Mouse (Mus musculus): ENCODE measurements at regions not wholly inside any gene's neighbourhood (a gene's known extent, or its start where the extent isn't known, plus 50 kb on each side); places are given as distances from the start of the nearest gene placed in this dataset.

- Histone ChIP-seq H3K4me1 (ENCODE audit: control insufficient read depth in 1 of 2, insufficient read depth in 2 of 2, low read length in 2 of 2) (no peaks in the 10 kb centered on the region), H3K79me2 (ENCODE audit: control insufficient read depth, insufficient read depth, low read length, poor library complexity) (no peaks in the 10 kb centered on the region), H3K4me3 (ENCODE audit: control insufficient read depth in 1 of 2, insufficient read depth in 1 of 2, low read depth in 2 of 2, low read length in 2 of 2) (no peak overlapping the region), H3K9me3 (replicated peaks; ENCODE audit: insufficient read depth, low read length) (no peaks in the 10 kb centered on the region), H3K27ac (ENCODE audit: control insufficient read depth, low read depth, low read length) (no peak overlapping the region), H3K36me3 (ENCODE audit: control insufficient read depth in 1 of 2, insufficient read depth in 2 of 2, low read length in 2 of 2) (no peaks in the 10 kb centered on the region), H3K27me3 (ENCODE audit: control insufficient read depth in 1 of 2, insufficient read depth in 2 of 2, low read length in 2 of 2) (no peaks in the 10 kb centered on the region), H3K9ac (ENCODE audit: control insufficient read depth, low read depth, low read length, poor library complexity, severe bottlenecking) (no peak overlapping the region)
- no peak for DNase-seq (ENCODE audit: low read depth, low spot score)
- TF ChIP-seq MAFK (IDR thresholded peaks at IDR 0.05; ENCODE audit: borderline replicate concordance, low read depth, low read length): no peak
- TF ChIP-seq ELF1 (IDR thresholded peaks at IDR 0.05; ENCODE audit: low read depth, low read length): no peak
- no peak for TF ChIP-seq NELFE (IDR thresholded peaks at IDR 0.05; ENCODE audit: low read depth, low read length)
- no peak for TF ChIP-seq USF2 (IDR thresholded peaks at IDR 0.05; ENCODE audit: borderline replicate concordance in 1 of 2, insufficient read depth in 1 of 2, low read depth in 1 of 2, low read length in 2 of 2)
- no peak for TF ChIP-seq MYB (IDR thresholded peaks at IDR 0.05; ENCODE audit: low read depth, low read length)
- no peak for TF ChIP-seq SMC3 (IDR thresholded peaks at IDR 0.05; ENCODE audit: low read depth, low read length)
- TF ChIP-seq ZKSCAN1 (IDR thresholded peaks at IDR 0.05; ENCODE audit: low read depth, low read length): no peak
- TF ChIP-seq NRF1 (IDR thresholded peaks at IDR 0.05; ENCODE audit: insufficient read depth, low read depth, low read length, poor library complexity, severe bottlenecking): no peak
- no peak for TF ChIP-seq E2F4 (IDR thresholded peaks at IDR 0.05; ENCODE audit: borderline replicate concordance, low read depth, low read length)
- no peak for TF ChIP-seq CTCF (IDR thresholded peaks at IDR 0.05 in 2 of 3, conservative IDR thresholded peaks at IDR 0.05 in 1 of 3; ENCODE audit: control insufficient read depth in 1 of 3, insufficient read depth in 1 of 3, low read depth in 2 of 3, low read length in 3 of 3, poor library complexity in 1 of 3, severe bottlenecking in 1 of 3)
- TF ChIP-seq SIN3A (IDR thresholded peaks at IDR 0.05; ENCODE audit: low read length): no peak
- TF ChIP-seq MAX (IDR thresholded peaks at IDR 0.05; ENCODE audit: low read length): no peak
Measured at GRCm38 (mm10) chr14:24839056-24839455, 352.1 kb downstream of the Rps24 start.

- H3K9ac ChIP-seq (ENCODE audit: control insufficient read depth, low read depth, low read length, poor library complexity, severe bottlenecking): no peak overlapping the region
- no peaks in the 10 kb centered on the region for H3K79me2 ChIP-seq (ENCODE audit: control insufficient read depth, insufficient read depth, low read length, poor library complexity)
- H3K36me3 ChIP-seq (ENCODE audit: control insufficient read depth in 1 of 2, insufficient read depth in 2 of 2, low read length in 2 of 2): no peaks in the 10 kb centered on the region
- DNase-seq (ENCODE audit: low read depth, low spot score): no peak
- H3K27ac ChIP-seq (ENCODE audit: control insufficient read depth, low read depth, low read length): no peak overlapping the region
- TF ChIP-seq SMC3 (IDR thresholded peaks at IDR 0.05; ENCODE audit: low read depth, low read length) (no peak), MAFK (IDR thresholded peaks at IDR 0.05; ENCODE audit: borderline replicate concordance, low read depth, low read length) (no peak), NRF1 (IDR thresholded peaks at IDR 0.05; ENCODE audit: insufficient read depth, low read depth, low read length, poor library complexity, severe bottlenecking) (no peak), KAT2A (conservative IDR thresholded peaks at IDR 0.05; ENCODE audit: low read depth, low read length) (no peak), USF2 (IDR thresholded peaks at IDR 0.05; ENCODE audit: borderline replicate concordance in 1 of 2, insufficient read depth in 1 of 2, low read depth in 1 of 2, low read length in 2 of 2) (no peak), CHD1 (IDR thresholded peaks at IDR 0.05; ENCODE audit: low read depth, low read length) (no peak), MYB (IDR thresholded peaks at IDR 0.05; ENCODE audit: low read depth, low read length) (no peak), HCFC1 (IDR thresholded peaks at IDR 0.05; ENCODE audit: low read depth, low read length) (no peak), ZKSCAN1 (IDR thresholded peaks at IDR 0.05; ENCODE audit: low read depth, low read length) (no peak), TCF12 (IDR thresholded peaks at IDR 0.05; ENCODE audit: low read depth, low read length) (no peak), MAX (IDR thresholded peaks at IDR 0.05; ENCODE audit: low read length) (no peak)
- no peak overlapping the region for H3K4me3 ChIP-seq (ENCODE audit: control insufficient read depth in 1 of 2, insufficient read depth in 1 of 2, low read depth in 2 of 2, low read length in 2 of 2)
- no peaks in the 10 kb centered on the region for H3K4me1 ChIP-seq (ENCODE audit: control insufficient read depth in 1 of 2, insufficient read depth in 2 of 2, low read length in 2 of 2)
- no peaks in the 10 kb centered on the region for H3K27me3 ChIP-seq (ENCODE audit: control insufficient read depth in 1 of 2, insufficient read depth in 2 of 2, low read length in 2 of 2)
- no peaks in the 10 kb centered on the region for H3K9me3 ChIP-seq (replicated peaks; ENCODE audit: insufficient read depth, low read length)
Measured at GRCm38 (mm10) chr14:24841715-24842496, 355.0 kb downstream of the Rps24 start.
